Mouse (Mus musculus) CH12.LX (cell line): ENCODE measurements around the gene Rab1b. TPM values are rescaled to one million over a fixed set of nuclear protein-coding genes. Genes with fewer than 3 reads are reported as not detected.

Experiments used
- DNase-seq: peaks from one replicate; pipeline ENCODE4 v3.0.0-alpha.2; 2013; ENCODE audit errors: extremely low read depth
- H3K27ac ChIP-seq: 2 replicates; pipeline ENCODE4 v1.5.1; 2012; ENCODE audit warnings: low read depth, mild to moderate bottlenecking, control low read depth, moderate library complexity; ENCODE audit not compliant: insufficient read depth
- H3K27me3 ChIP-seq: replicated peaks from 2 replicates; pipeline ENCODE3; 2012; ENCODE audit warnings: inconsistent platforms
- H3K36me3 ChIP-seq, 2 experiments: replicated peaks in 1 of 2; 2 replicates each; pipeline versions ENCODE3 to v1.6.1; 2012; ENCODE audit warnings: inconsistent platforms in 1 of 2, low read length in 1 of 2, mild to moderate bottlenecking in 1 of 2, mixed read lengths in 1 of 2, moderate library complexity in 1 of 2; ENCODE audit not compliant: control insufficient read depth in 1 of 2, insufficient read depth in 1 of 2
- H3K4me1 ChIP-seq, 2 experiments: 2 replicates each; pipeline ENCODE4 v1.6.1; 2012; ENCODE audit warnings: inconsistent platforms in 1 of 2, moderate library complexity in 1 of 2; ENCODE audit not compliant: insufficient read depth in 2 of 2, control insufficient read depth in 1 of 2
- H3K4me2 ChIP-seq: 2 replicates; pipeline ENCODE4 v1.6.1; 2012; ENCODE audit warnings: low read depth, mild to moderate bottlenecking, control low read depth; ENCODE audit not compliant: poor library complexity, insufficient read depth, severe bottlenecking
- H3K4me3 ChIP-seq, 3 experiments: fragments of 150-350 bp in 1 of 3; sonication (generic) in 1 of 3; replicated peaks in 1 of 3; 2 replicates each; pipeline versions ENCODE3 to v1.5.1; 2011 to 2012; ENCODE audit warnings: low read depth in 2 of 3, low read length in 2 of 3, mild to moderate bottlenecking in 2 of 3, moderate library complexity in 2 of 3, control low read depth in 1 of 3, improper control_type of control experiment in 1 of 3, inconsistent platforms in 1 of 3, mixed read lengths in 1 of 3; ENCODE audit not compliant: poor library complexity in 1 of 3
- H3K79me2 ChIP-seq: replicated peaks from 2 replicates; pipeline ENCODE4 v1.6.1; 2012; ENCODE audit warnings: mild to moderate bottlenecking, moderate library complexity; ENCODE audit not compliant: control insufficient read depth, poor library complexity, insufficient read depth, severe bottlenecking; ENCODE audit errors: extremely low read depth
- H3K9ac ChIP-seq: 2 replicates; pipeline ENCODE4 v1.6.1; 2012; ENCODE audit warnings: low read depth, mild to moderate bottlenecking, control low read depth, moderate library complexity; ENCODE audit not compliant: insufficient read depth
- H3K9me3 ChIP-seq: replicated peaks from 2 replicates; pipeline ENCODE3; 2012; ENCODE audit warnings: low read length, inconsistent platforms, mixed read lengths
- BHLHE40 ChIP-seq: IDR thresholded peaks from 2 replicates; pipeline ENCODE4 v1.6.1; 2011; ENCODE audit warnings: mild to moderate bottlenecking, low read depth, low read length, improper control_type of control experiment
- CTCF ChIP-seq, 2 experiments: IDR thresholded peaks in 1 of 2; conservative IDR thresholded peaks in 1 of 2; 2 replicates each; pipeline ENCODE4 v1.5.1; 2011 to 2012; ENCODE audit warnings: low read depth in 2 of 2, low read length in 2 of 2, improper control_type of control experiment in 1 of 2, inconsistent platforms in 1 of 2, mild to moderate bottlenecking in 1 of 2, moderate library complexity in 1 of 2
- E2F4 ChIP-seq: IDR thresholded peaks from 2 replicates; pipeline ENCODE4 v1.6.1; 2011; ENCODE audit warnings: low read depth, low read length, improper control_type of control experiment; ENCODE audit not compliant: insufficient replicate concordance
- EP300 ChIP-seq: IDR thresholded peaks from 2 replicates; pipeline ENCODE4 v1.6.1; 2011; ENCODE audit warnings: low read length, improper control_type of control experiment
- ETS1 ChIP-seq: conservative IDR thresholded peaks from 2 replicates; pipeline ENCODE4 v1.6.1; 2012; ENCODE audit warnings: low read depth, mild to moderate bottlenecking, inconsistent platforms, low read length, improper control_type of control experiment, moderate library complexity
- IRF4 ChIP-seq: IDR thresholded peaks from 2 replicates; pipeline ENCODE4 v1.6.1; 2014; ENCODE audit warnings: low read depth, mild to moderate bottlenecking, inconsistent platforms, low read length, improper control_type of control experiment
- JUN ChIP-seq: IDR thresholded peaks from 2 replicates; pipeline ENCODE4 v1.6.1; 2011; ENCODE audit warnings: low read depth, mild to moderate bottlenecking, low read length, improper control_type of control experiment, moderate library complexity; ENCODE audit not compliant: insufficient read depth
- MAFK ChIP-seq: IDR thresholded peaks from 2 replicates; pipeline ENCODE4 v1.6.1; 2011; ENCODE audit warnings: low read length, improper control_type of control experiment; ENCODE audit not compliant: insufficient replicate concordance
- MAX ChIP-seq: IDR thresholded peaks from 2 replicates; pipeline ENCODE4 v1.6.1; 2011; ENCODE audit warnings: low read length, improper control_type of control experiment
- MEF2A ChIP-seq: IDR thresholded peaks from 2 replicates; pipeline ENCODE4 v1.6.1; 2014; ENCODE audit warnings: low read depth, mild to moderate bottlenecking, inconsistent platforms, low read length, improper control_type of control experiment, borderline replicate concordance
- MYC ChIP-seq: IDR thresholded peaks from 2 replicates; pipeline ENCODE4 v1.6.1; 2011; ENCODE audit warnings: low read depth, mild to moderate bottlenecking, improper control_type of control experiment, low read length
- NRF1 ChIP-seq: IDR thresholded peaks from 2 replicates; pipeline ENCODE4 v1.6.1; 2014; ENCODE audit warnings: low read depth, mild to moderate bottlenecking, inconsistent platforms, low read length, improper control_type of control experiment, moderate library complexity
- PAX5 ChIP-seq: IDR thresholded peaks from 2 replicates; pipeline ENCODE4 v1.6.1; 2012; ENCODE audit warnings: low read length, inconsistent platforms, mixed read lengths
- POLR2AphosphoS2 ChIP-seq: IDR thresholded peaks from 2 replicates; pipeline ENCODE4 v1.6.1; 2011; ENCODE audit warnings: low read depth, low read length, improper control_type of control experiment
- RAD21 ChIP-seq: IDR thresholded peaks from 2 replicates; pipeline ENCODE4 v1.6.1; 2011; ENCODE audit warnings: low read depth, mild to moderate bottlenecking, low read length, improper control_type of control experiment, moderate library complexity
- RCOR1 ChIP-seq: conservative IDR thresholded peaks from 2 replicates; pipeline ENCODE4 v1.6.1; 2012; ENCODE audit warnings: low read depth, mild to moderate bottlenecking, inconsistent platforms, low read length, improper control_type of control experiment
- SIN3A ChIP-seq: IDR thresholded peaks from 2 replicates; pipeline ENCODE4 v1.6.1; 2012; ENCODE audit warnings: low read length, improper control_type of control experiment, inconsistent platforms
- SMC3 ChIP-seq: IDR thresholded peaks from 2 replicates; pipeline ENCODE4 v1.6.1; 2011; ENCODE audit warnings: low read depth, low read length, improper control_type of control experiment
- TBP ChIP-seq: conservative IDR thresholded peaks from 2 replicates; pipeline ENCODE4 v1.6.1; 2011; ENCODE audit warnings: low read depth, low read length, improper control_type of control experiment
- TCF12 ChIP-seq: IDR thresholded peaks from 2 replicates; pipeline ENCODE4 v1.6.1; 2014; ENCODE audit warnings: low read depth, mild to moderate bottlenecking, inconsistent platforms, low read length, improper control_type of control experiment
- USF1 ChIP-seq: IDR thresholded peaks from 2 replicates; pipeline ENCODE4 v1.6.1; 2014; ENCODE audit warnings: low read depth, mild to moderate bottlenecking, inconsistent platforms, low read length, improper control_type of control experiment
- ZC3H11A ChIP-seq: IDR thresholded peaks from 2 replicates; pipeline ENCODE4 v1.6.1; 2012; ENCODE audit warnings: low read depth, mild to moderate bottlenecking, inconsistent platforms, low read length, improper control_type of control experiment
- ZMIZ1 ChIP-seq: IDR thresholded peaks from 2 replicates; pipeline ENCODE4 v1.6.1; 2012; ENCODE audit warnings: low read depth, mild to moderate bottlenecking, inconsistent platforms, low read length, improper control_type of control experiment
- dilution Hi-C: fragments of 300-500 bp; cut with MboI; formaldehyde crosslinking; loops from 2 replicates; pipeline ENCODE4 v1.14.3; 2020; ENCODE audit warnings: low sequenced_read_pairs; ENCODE audit not compliant: extremely low pct_unique_long_range_greater_than_20kb, extremely low pct_ligation_motif_present
- in situ Hi-C: fragments of 300-500 bp; cut with MboI; formaldehyde crosslinking; loops from 3 replicates; pipeline ENCODE4 v1.14.3; 2019; ENCODE audit warnings: low sequenced_read_pairs, low pct_ligation_motif_present, low pct_unique_long_range_greater_than_20kb, mixed read lengths
- polyA plus RNA-seq: library from polyadenylated mRNA; unstranded; fragments of >175 nt; gene quantifications from 2 replicates; pipeline ENCODE4 v1.2.1, GENCODE M21; 2012; ENCODE audit warnings: low read depth; ENCODE audit not compliant: insufficient read length
- total RNA-seq, 2 experiments: library from RNA; depleted of rRNA; stranded (reverse); fragments of 300-350 nt in 1 of 2; fragments of >200 nt in 1 of 2; gene quantifications; 2 replicates each; pipeline ENCODE4 v1.2.3; 2012 to 2014

Rab1b gene
- total and polyA plus RNA-seq, 3 experiments: 78.4 to 88.3 (median 87.1) TPM

DNA sequence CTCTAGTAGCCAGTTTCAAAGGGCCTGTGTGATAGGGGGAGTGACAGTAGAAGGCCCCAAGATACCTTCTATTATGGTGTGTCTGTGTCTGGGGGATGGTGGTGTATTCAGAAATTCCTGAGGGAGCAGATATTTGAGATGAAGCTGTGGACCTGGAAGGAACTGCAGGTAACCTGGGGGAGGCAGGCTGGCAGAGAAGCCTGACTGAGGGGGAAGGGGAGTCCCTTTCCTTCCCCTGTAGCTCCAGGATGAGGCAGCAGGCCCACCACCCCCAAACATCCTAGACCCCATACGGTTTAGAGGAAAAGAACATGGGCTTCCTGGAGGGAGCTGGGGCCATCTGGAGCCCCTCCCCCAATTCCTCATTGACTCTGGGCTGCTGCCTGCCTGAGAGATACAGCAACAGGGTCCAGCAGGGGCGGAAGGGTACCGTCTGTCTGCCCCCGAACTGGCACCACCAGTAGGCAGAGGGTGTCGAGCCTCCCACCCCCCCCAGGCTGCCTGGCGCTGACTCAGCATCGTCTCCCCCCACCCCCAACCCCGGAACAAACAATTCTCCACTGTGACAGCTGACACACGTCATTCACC lies 10.9 kb downstream of the Rab1b start:
- no peak overlapping the region for H3K9ac ChIP-seq
- no peak overlapping the region for H3K27ac ChIP-seq
- dilution Hi-C loops: no loop called here
- H3K27me3 ChIP-seq: no peaks in the 10 kb centered on the region
- TF ChIP-seq TCF12 (no peak), JUN (no peak), USF1 (no peak), MEF2A (no peak), NRF1 (no peak), RAD21 (no peak), RCOR1 (no peak), CTCF (conservative IDR thresholded peaks at IDR 0.05 in 1 of 2, IDR thresholded peaks at IDR 0.05 in 1 of 2; ENCODE audit: low read depth in 2 of 2, low read length in 2 of 2) (no peak), SIN3A (no peak)
- TF ChIP-seq, all 38 proteins: peak for 0
- no peak for DNase-seq
- Histone ChIP-seq H3K79me2 (no peaks in the 10 kb centered on the region), H3K4me3 (no peak overlapping the region), H3K9me3 (no peaks in the 10 kb centered on the region), H3K4me1 (peaks cover 10% of the 10 kb centered on the region in 2 experiments; a peak in 3 of 4 replicates), H3K4me2 (no peak overlapping the region), H3K36me3 (peaks cover 40 to 55% of the 10 kb centered on the region in 2 experiments)
- in situ Hi-C loops: no loop called here

DNA sequence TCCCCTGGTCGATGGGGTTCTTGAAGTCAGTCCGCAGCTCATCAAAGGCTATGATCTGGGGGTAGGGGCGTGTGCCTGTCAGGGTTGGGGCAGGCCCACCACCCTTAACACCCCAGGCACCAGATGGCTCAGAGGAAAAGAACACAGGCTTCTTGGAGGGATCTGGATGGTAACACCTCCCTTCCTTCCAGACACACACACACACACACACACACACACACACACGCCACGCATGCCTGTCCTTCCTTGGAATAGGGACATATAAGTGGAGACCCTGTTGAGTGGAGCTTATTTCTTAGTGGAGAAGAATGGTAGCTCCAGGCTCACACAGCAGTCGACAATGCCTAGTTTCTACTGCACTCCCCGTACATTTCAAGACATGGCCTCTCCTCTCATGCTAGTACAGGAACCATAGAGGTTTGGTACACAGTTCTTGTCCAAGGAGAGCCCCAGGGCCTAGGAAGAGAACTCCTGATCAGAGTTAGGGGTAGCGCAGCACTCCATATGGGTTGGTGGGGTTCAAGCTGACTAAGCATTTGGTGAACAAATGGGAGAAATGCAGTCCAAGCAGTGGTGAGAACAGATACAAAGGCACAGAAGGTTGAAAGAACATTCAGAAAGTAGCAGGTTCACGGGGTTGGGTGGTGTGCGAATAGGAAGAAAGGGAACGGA lies 12.0 kb downstream of the Rab1b start:
- DNase-seq: no peak
- no peaks in the 10 kb centered on the region for H3K79me2 ChIP-seq
- H3K27me3 ChIP-seq: no peaks in the 10 kb centered on the region
- H3K4me3 ChIP-seq: no peak overlapping the region
- H3K9ac ChIP-seq: no peak overlapping the region
- TF ChIP-seq ZMIZ1 (0 out of 2 replicates have a peak, but pooled peaks have one; percentile 38), ZC3H11A (no peak), IRF4 (no peak), SMC3 (no peak), EP300 (no peak), E2F4 (no peak), MAFK (0 out of 2 replicates have a peak, but pooled peaks have one; percentile 22), CTCF (conservative IDR thresholded peaks at IDR 0.05 in 1 of 2, IDR thresholded peaks at IDR 0.05 in 1 of 2; ENCODE audit: low read depth in 2 of 2, low read length in 2 of 2) (no peak), TBP (no peak), MYC (no peak), MAX (no peak), BHLHE40 (no peak), ETS1 (no peak), POLR2AphosphoS2 (peak; percentile 73; the same call in 1 of the 2 replicates), SIN3A (no peak), PAX5 (no peak), USF1 (no peak), NRF1 (no peak)
- H3K27ac ChIP-seq: no peak overlapping the region
- in situ Hi-C loops (loop anchor here (5.0 kb wide), 1 partner anchor 47 kb away; no protein-coding TSS in a partner anchor), dilution Hi-C loops (no loop called here)
- no peak overlapping the region for H3K4me2 ChIP-seq
- peaks cover 10% of the 10 kb centered on the region in 2 experiments; a peak in 3 of 4 replicates for H3K4me1 ChIP-seq
- H3K9me3 ChIP-seq: no peaks in the 10 kb centered on the region
- peaks cover 36 to 54% of the 10 kb centered on the region in 2 experiments for H3K36me3 ChIP-seq
